Mouse (Mus musculus) ovary, postnatal 14 days (tissue): ENCODE data around the gene Tlcd1.

ENCODE experiments used
- DNase-seq: peaks from one replicate; pipeline ENCODE4 v3.0.0; 2022; ENCODE audit warnings: low spot score

The Tlcd1 gene

DNA sequence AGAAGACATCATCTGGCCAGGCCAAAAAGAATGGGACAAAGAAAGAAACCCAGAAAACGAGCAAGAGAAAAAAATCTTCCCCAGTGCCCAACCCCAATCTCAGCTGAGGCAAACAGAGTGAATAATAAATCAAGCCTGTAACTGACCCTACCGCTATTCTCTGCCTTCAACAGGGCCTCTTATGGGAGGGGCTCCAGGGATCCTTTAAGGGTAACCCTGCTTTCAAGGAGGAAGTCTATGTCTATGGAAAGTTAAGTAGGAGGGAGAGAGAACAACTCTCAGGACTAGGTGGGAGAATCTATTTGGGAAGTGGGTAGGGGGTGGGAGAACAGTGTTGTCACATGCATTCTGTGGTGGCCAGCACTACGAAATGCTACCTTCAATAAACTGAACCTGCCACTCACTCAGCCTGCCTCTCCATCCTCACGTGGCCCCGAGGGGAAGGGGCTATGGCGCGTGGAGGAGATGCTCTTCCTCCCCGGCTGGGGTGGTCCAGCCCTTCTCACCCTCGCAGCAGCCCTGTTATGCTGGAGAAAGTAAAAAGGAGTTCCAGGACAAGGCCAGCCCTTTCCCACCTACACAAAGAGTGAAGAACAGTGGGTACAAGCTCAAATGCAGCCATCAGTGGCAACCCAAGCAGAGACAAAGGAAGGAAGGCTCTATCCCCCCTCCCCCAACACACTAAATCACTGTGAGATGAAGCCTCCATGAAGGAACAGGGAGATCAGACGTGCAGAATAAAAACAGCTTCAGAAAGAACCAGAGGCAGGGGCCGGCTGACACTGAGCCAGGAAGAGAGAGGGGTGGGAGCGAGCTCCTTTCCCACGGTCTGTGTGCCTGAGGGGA, 29.1 kb downstream of the Tlcd1 start:
- no peak for DNase-seq

DNA sequence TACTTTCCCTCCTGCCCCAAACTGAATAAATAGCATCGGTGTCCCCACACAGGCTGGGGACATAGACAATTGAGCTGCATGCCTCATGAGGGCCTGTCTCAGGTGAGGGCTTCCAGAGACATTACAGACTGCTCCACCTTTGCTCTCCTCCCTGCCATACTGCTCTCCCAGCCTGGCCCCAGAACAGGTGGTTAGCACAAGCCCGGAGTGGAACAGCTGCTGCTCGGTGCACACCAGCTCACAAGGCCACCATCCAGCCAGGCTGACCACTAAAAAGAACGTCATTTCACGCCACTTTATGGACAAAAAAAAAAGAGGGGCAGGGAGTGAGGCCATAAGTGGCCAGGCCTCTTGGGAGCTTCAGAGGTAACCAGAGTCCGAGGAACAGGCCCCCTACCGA, 30.7 kb downstream of the Tlcd1 start:
- no peak for DNase-seq

DNA sequence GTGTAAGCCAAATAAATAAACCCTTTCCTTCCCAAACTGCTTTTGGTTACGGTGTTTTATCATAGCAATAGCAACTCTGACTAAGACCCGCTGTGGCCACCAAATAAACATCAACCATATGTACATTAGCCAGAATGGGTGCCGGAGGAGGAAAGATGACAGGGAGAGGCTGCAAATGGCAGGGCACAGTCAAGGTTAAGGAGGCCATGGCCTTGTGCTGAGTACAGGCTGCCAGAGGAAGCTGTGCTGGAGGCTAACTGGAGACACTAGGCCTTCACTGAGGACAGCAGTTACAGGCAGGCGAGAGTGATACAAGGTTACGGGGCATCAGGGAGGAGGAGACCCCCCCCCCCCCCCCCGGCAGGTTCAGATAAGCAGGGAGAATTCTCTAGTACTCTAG, 33.4 kb downstream of the Tlcd1 start:
- no peak for DNase-seq

GRCm38 (mm10) chr11:78210615-78211014, 34.1 kb downstream of the Tlcd1 start:
- no peak for DNase-seq

GRCm38 (mm10) chr11:78211513-78211912, 35.0 kb downstream of the Tlcd1 start:
- no peak for DNase-seq

DNA sequence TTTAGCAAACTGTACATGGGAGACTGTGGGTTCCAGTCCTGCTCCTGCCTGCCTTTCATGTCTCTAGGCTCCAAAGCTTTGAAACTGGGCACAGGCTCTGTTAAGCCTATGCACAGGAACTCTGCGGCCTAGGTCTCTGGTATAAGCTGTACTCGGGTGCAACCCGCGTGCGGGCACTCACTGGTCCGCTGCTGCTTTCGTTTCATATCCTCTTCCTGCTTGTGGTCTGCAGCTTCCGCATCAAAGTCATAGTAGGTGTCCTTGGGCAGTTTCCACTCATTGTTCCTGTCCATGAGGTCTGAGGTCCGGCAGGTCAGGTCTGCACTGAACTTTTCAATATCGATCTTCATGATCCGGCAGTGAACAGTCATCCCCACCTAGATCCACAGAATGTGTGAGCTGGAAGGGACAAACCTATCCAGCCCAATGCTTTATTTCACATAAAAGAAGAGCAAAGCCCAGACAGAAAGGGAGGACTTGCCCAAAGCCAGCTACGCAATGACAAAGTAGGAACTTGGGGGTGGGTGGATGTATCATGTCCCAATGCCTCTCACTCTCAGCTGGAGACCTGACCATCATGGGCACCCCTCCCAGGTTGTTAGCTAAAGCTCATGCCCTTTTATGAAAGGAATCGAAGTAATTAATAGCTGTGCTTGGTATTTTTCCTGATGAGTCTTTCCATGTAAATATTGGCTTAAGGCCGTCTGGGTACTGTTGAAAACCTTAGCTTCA, 36.7 kb downstream of the Tlcd1 start:
- DNase-seq: no peak

DNA sequence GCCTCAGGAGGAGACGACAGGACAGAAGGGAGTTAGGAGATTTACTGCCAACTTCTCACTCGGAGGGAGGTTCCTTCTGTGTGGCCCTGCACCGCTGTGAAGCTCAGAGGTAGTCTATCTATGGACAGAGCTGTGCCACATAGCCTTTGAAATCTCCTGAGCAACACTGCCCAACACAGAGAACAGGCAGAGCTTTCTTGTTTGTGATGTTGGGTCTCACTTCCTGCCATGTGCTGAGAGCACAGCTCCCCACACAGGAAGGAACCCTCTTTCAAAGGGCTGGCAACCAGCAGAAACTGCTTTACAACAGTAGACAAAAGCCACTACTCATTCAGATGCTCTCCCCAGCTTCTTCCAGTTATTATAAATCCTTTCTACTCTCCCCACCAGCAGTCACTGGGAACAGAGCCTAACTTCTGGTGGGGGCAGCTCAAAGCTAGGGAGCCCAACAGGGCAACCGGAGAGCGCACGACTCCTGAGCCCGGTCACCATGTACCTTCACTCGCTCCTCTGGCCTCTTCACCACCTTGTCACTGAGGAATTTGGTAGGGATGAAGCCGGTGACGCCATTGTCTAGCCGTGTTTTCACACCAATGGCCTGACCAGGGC, 39.3 kb downstream of the Tlcd1 start:
- DNase-seq: no peak

DNA sequence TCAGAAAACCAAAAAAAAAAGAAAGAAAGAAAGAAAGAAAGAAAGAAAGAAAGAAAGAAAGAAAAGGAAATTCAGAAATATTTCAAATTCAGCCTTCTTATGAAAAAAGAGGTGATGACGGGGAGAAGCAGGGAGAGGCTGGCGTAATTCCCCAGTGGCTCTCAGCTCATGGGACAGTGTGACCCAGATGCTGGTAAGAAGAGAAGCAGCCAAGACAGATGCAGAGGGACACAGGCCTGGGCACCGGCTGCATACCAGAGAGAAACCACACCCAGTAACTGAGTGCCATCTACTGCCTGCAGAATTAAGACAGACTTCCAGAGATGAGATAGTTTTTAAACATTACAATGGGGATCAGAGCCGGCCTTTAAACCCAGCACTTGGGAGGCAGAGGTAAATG, 47.1 kb downstream of the Tlcd1 start:
- DNase-seq: no peak
